Mouse (Mus musculus) forelimb bud, embryonic 11.5 days (tissue): ENCODE results near the gene Spock2.
A peak's percentile ranks its signal among the peaks of the same experiment; 100 is the strongest.
"Not testable (repeated sequence)": the region's sequence is repeated elsewhere in the genome, so short reads cannot be mapped to it uniquely, and the experiment has no call there.

Source experiments
- DNase-seq: peaks from one replicate; pipeline ENCODE4 v3.0.0-alpha.2; 2012; ENCODE audit warnings: low read depth, low spot score

Spock2 gene

GRCm38 (mm10) chr10:60108321-60109111, 2.5 kb downstream of the Spock2 start:
- no peak for DNase-seq

- DNase-seq, result no peak
Observed at GRCm38 (mm10) chr10:60109336-60109735, 3.3 kb downstream of the Spock2 start.

- DNase-seq, result no peak
Observed at GRCm38 (mm10) chr10:60109989-60110388, 4.0 kb downstream of the Spock2 start.

- no peak for DNase-seq
Observed at GRCm38 (mm10) chr10:60110908-60111475, 5.0 kb downstream of the Spock2 start.

GRCm38 (mm10) chr10:60113965-60114690, 8.1 kb downstream of the Spock2 start:
- DNase-seq, result no peak

DNA sequence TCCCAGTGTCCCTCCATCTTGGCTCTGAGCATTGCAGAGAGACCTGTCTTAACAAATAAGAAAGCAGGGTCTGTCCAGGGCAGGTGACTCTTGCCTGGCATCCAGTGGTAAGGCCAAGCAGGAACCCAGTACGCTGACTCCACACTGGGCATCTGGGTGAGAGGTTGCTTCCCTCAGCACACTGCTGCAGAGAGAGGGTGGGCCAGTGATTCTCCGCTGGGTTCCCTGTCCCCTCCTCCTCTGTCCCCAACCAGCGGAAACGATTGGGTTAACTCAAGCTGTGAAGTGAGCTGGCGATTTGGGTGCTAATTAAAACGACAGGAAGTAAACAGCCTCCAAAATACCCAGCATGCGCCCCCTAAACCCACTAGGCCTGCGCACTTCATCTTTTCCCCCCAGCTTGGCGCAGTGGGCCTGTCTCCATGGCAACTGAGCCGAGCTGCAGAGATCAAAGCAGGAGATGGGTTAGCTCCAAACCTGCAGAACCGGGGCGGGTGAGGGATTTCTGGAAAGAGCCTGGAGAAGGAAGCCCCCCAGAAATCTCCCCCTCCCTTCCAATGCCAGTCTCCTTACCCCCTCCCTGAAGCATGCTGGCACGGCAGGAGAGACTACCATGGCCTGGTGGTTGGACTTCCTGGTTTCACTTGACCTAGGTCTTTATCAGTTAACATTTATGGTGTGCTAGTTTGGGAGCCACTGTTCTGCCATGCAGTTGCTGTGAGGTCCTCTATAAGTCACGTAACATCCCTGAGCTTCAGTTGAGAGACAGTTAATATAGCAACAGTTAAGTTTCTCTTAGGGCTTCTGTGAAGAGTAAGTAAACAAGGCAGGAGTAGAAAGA, 9.5 kb downstream of the Spock2 start:
- peak; percentile 69 for DNase-seq

- no peak for DNase-seq
Observed at GRCm38 (mm10) chr10:60116997-60117396, 11.0 kb downstream of the Spock2 start.

GRCm38 (mm10) chr10:60118464-60118863, 12.4 kb downstream of the Spock2 start:
- no peak for DNase-seq

DNA sequence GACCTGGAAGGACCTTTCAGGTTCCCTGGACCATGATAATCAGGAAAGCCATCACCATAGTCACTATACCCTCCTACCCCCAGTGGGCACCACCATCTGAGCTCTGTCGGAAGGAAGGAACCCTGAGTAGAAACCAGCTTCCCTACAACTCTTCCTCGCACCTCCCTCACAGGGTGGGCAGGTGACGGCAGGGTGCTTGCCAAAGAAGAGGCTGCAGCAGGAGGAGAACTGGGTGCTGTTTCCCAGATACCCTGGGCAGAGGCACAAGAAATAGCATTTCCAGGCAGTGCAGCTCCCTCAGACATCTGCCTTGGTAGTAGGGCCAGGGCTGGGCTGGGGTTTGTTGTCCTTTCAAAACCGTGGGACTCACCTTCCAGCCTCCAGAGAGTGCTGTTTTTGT, 14.6 kb downstream of the Spock2 start:
- DNase-seq, result no peak

- DNase-seq, result no peak
Observed at GRCm38 (mm10) chr10:60124078-60124477, 18.1 kb downstream of the Spock2 start.

DNA sequence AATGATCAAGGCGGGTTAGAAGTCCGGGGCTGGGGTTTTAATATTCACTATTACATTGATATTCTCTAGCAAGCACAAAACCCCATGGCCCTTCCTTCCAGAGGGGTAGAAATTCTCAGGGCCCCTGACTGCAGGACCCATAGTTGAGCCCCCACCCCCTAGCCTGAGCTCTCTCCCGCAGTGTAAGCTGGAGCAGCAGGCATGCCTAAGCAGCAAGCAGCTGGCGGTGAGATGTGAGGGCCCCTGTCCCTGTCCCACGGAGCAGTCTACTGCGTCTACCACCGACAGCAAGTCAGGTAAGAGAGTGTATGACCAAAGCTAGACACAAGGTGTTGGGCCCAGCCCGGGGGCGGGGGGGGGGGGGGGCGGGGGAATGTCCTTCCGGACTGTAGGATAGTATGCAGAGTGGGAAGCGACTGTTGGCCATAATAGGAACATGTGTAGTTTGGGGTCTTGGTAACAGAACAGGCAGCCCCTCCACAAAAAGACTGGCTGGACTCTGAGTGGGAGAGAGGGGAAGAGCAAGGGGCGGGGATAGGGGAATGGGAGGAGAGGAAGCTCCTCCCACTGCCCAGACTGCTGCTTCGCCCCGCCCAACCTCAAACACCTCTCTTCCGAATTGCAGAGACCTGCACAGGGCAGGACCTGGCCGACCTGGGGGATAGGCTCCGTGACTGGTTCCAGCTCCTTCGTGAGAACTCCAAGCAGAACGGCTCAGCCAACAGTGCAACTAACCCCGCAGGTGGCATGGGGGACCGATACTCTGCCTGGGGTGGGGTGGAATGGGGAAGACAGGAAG, 19.7 kb downstream of the Spock2 start:
- no peak for DNase-seq

GRCm38 (mm10) chr10:60128287-60128686, 22.3 kb downstream of the Spock2 start:
- DNase-seq, result no peak

DNA sequence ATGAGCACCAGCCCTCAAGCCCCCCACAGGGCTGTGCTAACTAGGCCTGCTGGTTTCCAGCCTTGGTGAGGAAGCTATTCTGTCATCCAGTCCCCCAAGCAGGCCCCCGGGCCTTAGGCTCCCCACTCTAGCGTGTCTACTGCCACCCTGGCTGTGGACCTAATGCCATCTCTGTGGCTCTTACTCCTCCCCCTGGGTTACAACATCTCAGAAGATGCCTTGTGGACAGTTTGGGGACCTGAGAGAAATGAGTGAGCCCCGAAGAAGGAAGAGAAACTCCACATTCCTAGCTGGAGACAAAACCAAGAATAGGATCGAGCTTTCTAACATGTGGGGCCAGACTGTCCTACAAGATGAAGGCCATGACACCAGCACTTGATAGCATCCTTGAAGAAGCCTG, 24.5 kb downstream of the Spock2 start:
- DNase-seq, result no peak

- peak; percentile 47 for DNase-seq
Observed at GRCm38 (mm10) chr10:60133501-60133900, 27.5 kb downstream of the Spock2 start.

DNA sequence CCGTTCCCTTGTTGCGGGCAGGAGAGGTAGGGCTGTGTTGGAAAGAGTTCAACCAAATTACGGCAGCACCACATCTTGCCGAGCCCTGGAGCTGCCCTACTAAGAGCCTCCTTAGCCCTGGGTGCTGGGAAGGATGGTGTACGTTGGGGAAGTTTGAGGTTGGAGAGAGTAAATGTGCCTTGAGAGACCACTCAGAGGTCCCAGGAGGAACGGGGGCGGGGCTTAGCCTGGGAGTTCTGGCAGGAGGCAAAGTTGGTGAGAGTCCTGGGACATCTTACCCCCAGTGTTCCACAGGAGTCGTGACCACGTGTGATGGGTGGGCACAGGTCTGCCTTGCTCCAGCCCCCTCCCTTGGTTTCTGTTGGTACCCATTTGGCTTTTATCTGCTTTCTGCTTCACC, 28.2 kb downstream of the Spock2 start:
- no peak for DNase-seq

GRCm38 (mm10) chr10:60136010-60136409, 30.0 kb downstream of the Spock2 start:
- not testable (repeated sequence) for DNase-seq

GRCm38 (mm10) chr10:60136935-60137334, 30.9 kb downstream of the Spock2 start:
- DNase-seq, result no peak

DNA sequence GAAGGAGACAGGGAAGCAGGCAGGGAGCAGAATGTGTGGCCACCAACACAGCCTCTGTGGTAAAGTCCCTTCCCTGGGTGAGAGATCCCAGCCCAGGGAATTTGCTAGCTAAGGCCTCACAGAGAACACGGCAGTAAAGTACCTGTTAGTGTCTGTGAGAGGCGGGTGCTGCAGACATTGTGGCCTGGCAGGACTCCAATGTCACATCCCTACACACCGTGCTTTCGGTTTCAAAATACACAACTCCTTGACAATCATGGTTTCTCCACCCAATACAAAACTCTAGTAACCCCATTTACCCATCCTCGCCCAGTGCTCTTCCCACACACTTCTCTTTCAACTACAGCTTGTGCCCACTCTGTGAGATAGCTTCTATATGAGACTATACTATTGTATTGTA, 32.7 kb downstream of the Spock2 start:
- DNase-seq, result no peak

DNA sequence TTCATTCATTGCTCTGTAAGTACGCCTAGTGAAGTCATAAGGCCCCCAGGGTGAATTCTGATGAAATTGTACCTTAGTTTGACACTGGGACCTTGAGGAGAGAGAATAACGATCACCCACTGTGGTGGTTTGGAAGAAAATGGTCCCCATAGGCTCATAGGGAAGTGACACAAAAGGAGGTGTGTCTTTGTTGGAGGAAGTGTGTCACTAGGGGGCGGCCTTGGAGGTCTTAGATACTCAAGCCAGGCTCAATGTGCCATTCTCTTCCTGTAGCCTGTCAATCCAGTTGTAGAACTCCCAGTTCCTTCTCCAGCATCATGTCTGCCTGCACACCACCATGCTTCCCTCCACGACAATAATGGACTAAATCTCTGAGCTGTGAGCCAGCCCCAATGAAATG, 34.7 kb downstream of the Spock2 start:
- DNase-seq, result no peak

DNA sequence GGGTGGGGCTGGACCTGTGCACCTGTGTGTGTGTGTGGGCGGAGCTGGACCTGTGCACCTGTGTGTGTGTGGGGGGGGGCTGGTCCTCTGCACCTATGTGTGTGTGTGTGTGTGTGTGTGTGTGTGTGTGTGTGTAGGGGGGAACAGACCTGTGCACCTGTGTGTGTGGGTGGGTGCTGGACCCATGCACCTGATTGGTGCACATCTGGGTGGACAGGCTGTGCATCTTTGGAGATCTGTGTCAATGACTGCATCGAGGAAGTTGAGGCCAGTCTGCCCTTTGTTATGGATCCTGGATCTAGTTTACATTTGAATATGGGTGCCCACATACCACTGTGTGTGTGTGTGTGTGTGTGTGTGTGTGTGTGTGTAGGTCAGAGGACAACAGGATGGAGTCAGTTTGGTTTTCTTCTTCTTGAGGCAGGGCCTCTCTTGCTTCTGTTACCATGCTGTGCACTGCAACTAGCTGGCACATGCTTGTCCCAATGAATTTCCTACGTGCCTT, 35.7 kb downstream of the Spock2 start:
- DNase-seq, result no peak
